Mouse (Mus musculus) heart, adult 2 months (tissue): ENCODE results near the gene Commd7.
A peak's percentile ranks its signal among the peaks of the same experiment; 100 is the strongest.

ENCODE experiments used
- CTCF ChIP-seq: fragments of 200-600 bp; IDR thresholded peaks from 2 replicates; pipeline ENCODE4 v1.8.1; 2022; ENCODE audit warnings: antibody characterized with exemption, mild to moderate bottlenecking, moderate library complexity
- EP300 ChIP-seq: fragments of 200-500 bp; IDR thresholded peaks from 2 replicates; pipeline ENCODE4 v1.6.1; 2011; ENCODE audit warnings: low read depth, low read length, control low read depth; ENCODE audit not compliant: insufficient read depth
- POLR2A ChIP-seq: fragments of 200-500 bp; IDR thresholded peaks from 2 replicates; pipeline ENCODE4 v1.6.1; 2011; ENCODE audit warnings: mild to moderate bottlenecking, low read depth, low read length, control low read depth; ENCODE audit not compliant: insufficient read depth

GRCm38 (mm10) chr2:153668754-153669376, 36.3 kb upstream of the Commd7 start:
- TF ChIP-seq CTCF (peak; percentile 85), POLR2A (no peak), EP300 (no peak)
